Mouse (Mus musculus) stomach, embryonic 14.5 days (tissue): Measurements from ENCODE around the gene Meis1. TPM values are rescaled to one million over a fixed set of nuclear protein-coding genes. Genes with fewer than 3 reads are reported as not detected.
A peak's percentile ranks its signal among the peaks of the same experiment; 100 is the strongest.

ENCODE experiments used
- ATAC-seq: fragments of 200-750 bp; cut with Nextera tagmentation; 2 replicates; pipeline ENCODE4 v1.8.0; 2017; ENCODE audit warnings: low read depth, moderate TSS enrichment; ENCODE audit not compliant: insufficient number of reproducible peaks, insufficient read depth, low FRiP score
- H3K27ac ChIP-seq: fragments of 300-500 bp; sonication (generic); 2 replicates; pipeline ENCODE4 v1.5.1; 2014; ENCODE audit warnings: mild to moderate bottlenecking, low read length, moderate library complexity, mixed read lengths
- H3K27me3 ChIP-seq: fragments of 300-500 bp; sonication (generic); 2 replicates; pipeline ENCODE4 v1.6.1; 2014; ENCODE audit warnings: low read length, control low read depth, mixed read lengths; ENCODE audit not compliant: control insufficient read depth, insufficient read depth
- H3K36me3 ChIP-seq: fragments of 300-500 bp; sonication (generic); 2 replicates; pipeline ENCODE4 v1.6.1; 2014; ENCODE audit warnings: mild to moderate bottlenecking, control low read depth, low read length, moderate library complexity, mixed read lengths; ENCODE audit not compliant: control insufficient read depth, insufficient read depth
- H3K4me1 ChIP-seq: fragments of 300-500 bp; sonication (generic); 2 replicates; pipeline ENCODE4 v1.6.1; 2014; ENCODE audit warnings: low read length, control low read depth, mixed read lengths; ENCODE audit not compliant: control insufficient read depth, insufficient read depth
- H3K4me2 ChIP-seq: fragments of 300-500 bp; sonication (generic); replicated peaks from 2 replicates; pipeline ENCODE4 v1.6.1; 2014; ENCODE audit warnings: low read depth, low read length, control low read depth
- H3K4me3 ChIP-seq: fragments of 300-500 bp; sonication (generic); 2 replicates; pipeline ENCODE4 v1.5.1; 2014; ENCODE audit warnings: low read depth, low read length, control low read depth
- H3K9ac ChIP-seq: fragments of 300-500 bp; sonication (generic); replicated peaks from 2 replicates; pipeline ENCODE4 v1.6.1; 2014; ENCODE audit warnings: low read depth, mild to moderate bottlenecking, control low read depth, low read length, moderate library complexity, mixed read lengths
- H3K9me3 ChIP-seq: fragments of 300-500 bp; sonication (generic); 2 replicates; pipeline ENCODE4 v1.6.1; 2016; ENCODE audit warnings: low read depth, low read length, control low read depth; ENCODE audit not compliant: control insufficient read depth
- WGBS: fragments of 180-500 bp; shearing (Covaris S2); extraction: QIAGEN DNeasy Blood & Tissue Kit; methylation state at CpG from one replicate; pipeline ENCODE4 v1.1.7; 2014; 5-methylcytosine and 5-hydroxymethylcytosine counted together
- polyA plus RNA-seq: library from polyadenylated mRNA; unstranded; fragments of >200 nt; fragmentation: Nextera tagmentation; extraction: Ambion mirVana; gene quantifications from 2 replicates; pipeline ENCODE4 v1.2.1, GENCODE M21; 2014

The Meis1 gene
- polyA plus RNA-seq, 1 experiment from 2014 or later: 155 TPM

DNA sequence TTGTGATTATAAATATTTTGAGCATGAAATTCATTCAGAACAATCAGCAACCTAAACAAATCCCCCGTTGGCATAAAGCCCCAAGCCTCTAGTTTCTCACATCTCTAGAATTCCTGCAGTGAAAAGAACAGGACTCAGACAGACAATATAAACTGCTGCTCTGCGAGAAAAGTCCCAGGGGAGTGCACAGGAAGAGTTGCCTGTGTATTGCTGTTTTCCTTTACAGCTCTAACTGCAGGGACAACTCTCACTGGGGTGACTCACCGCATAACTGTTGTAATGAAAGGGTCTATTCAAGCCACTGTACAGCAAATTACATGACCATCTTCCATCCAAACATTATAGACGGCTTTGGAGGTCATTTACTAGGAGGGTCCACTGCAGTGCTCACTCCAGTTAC, 77.9 kb downstream of the Meis1 start:
- no peaks in the 10 kb centered on the region for H3K27me3 ChIP-seq
- no peak overlapping the region for H3K27ac ChIP-seq
- no peak overlapping the region for H3K4me2 ChIP-seq
- H3K9me3 ChIP-seq: no peaks in the 10 kb centered on the region
- peaks cover 32% of the 10 kb centered on the region for H3K4me1 ChIP-seq
- H3K9ac ChIP-seq: no peak overlapping the region
- no peak overlapping the region for H3K4me3 ChIP-seq
- ATAC-seq: no peak
- H3K36me3 ChIP-seq: peaks cover 16% of the 10 kb centered on the region; the same call in 1 of the 2 replicates
- 48% methylated on average over 4 of the region's 4 CpGs for WGBS

DNA sequence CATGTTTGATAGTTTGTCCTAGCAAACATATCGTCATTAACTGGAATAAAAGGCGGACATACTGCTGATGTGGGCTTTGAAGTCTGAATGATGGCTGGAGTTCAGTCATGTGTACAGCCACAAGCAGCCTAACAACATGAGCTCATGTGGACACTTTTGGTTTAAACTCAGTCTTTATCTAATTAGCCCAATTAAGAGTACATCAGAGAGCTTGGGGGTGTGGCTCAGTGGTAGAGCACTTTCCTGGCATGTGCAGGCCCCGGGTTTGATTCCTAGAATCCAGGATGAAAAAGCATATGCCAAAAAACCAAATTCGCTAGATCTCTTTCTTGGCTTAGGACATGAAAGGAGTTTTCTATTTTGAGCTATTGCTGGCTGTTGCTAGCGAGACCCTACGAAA, 83.9 kb downstream of the Meis1 start:
- H3K9ac ChIP-seq: no peak overlapping the region
- no peaks in the 10 kb centered on the region for H3K9me3 ChIP-seq
- no peak for ATAC-seq
- H3K36me3 ChIP-seq: peaks cover 31% of the 10 kb centered on the region
- no peak overlapping the region for H3K4me2 ChIP-seq
- no peak overlapping the region for H3K27ac ChIP-seq
- no peak overlapping the region for H3K4me3 ChIP-seq
- H3K4me1 ChIP-seq: peaks cover 21% of the 10 kb centered on the region
- no peaks in the 10 kb centered on the region for H3K27me3 ChIP-seq
- WGBS: 71% methylated on average over 6 of the region's 6 CpGs

DNA sequence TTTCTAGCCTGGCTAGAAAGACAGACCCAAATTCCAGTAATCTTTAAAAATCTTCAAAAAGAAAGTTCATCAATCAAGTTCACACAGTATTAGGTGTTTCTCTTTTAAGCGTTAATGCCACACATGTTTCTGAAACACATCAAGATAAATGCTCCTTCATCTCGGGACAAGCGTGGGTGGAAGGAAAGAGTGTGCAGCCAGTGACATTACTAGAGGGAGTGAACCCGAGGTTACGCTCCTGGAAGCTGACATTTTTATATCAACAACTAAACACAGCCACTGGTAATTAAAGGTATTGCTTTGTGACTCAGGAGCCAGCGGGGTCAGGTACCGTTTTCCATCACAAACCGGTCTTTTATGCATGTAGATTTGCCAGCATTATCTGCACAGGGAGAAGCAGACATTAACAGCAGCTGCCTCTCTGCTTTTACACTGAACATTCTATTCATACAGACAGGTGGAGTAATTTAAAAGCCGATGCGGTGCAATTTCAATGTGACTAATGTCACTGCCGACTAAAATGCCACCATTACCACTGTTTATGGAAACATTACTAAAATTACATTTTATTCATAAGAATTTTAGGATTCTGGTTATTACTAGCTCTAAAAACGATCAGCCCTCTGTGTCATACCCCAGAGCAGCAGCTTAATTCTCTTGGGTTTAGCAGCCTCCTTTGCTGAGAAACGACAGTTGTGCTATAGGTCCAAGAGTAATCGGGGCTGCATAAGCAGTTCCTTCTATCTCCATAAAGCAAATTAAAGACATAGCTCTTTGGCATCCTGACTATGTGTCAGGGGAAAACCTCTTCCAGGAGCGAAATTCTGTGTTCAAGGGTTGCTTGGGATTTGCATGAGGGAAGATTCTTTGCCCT, 87.5 kb downstream of the Meis1 start:
- H3K9me3 ChIP-seq: no peaks in the 10 kb centered on the region
- no peaks in the 10 kb centered on the region for H3K27me3 ChIP-seq
- peaks cover 23% of the 10 kb centered on the region for H3K36me3 ChIP-seq
- H3K4me2 ChIP-seq: no peak overlapping the region
- no peak overlapping the region for H3K9ac ChIP-seq
- H3K4me1 ChIP-seq: peaks cover 26% of the 10 kb centered on the region
- WGBS: 18% methylated on average over 15 of the region's 15 CpGs
- peak; percentile 8; the same call in 1 of the 2 replicates for ATAC-seq
- H3K4me3 ChIP-seq: no peak overlapping the region
- H3K27ac ChIP-seq: peak overlapping the region; percentile 64

DNA sequence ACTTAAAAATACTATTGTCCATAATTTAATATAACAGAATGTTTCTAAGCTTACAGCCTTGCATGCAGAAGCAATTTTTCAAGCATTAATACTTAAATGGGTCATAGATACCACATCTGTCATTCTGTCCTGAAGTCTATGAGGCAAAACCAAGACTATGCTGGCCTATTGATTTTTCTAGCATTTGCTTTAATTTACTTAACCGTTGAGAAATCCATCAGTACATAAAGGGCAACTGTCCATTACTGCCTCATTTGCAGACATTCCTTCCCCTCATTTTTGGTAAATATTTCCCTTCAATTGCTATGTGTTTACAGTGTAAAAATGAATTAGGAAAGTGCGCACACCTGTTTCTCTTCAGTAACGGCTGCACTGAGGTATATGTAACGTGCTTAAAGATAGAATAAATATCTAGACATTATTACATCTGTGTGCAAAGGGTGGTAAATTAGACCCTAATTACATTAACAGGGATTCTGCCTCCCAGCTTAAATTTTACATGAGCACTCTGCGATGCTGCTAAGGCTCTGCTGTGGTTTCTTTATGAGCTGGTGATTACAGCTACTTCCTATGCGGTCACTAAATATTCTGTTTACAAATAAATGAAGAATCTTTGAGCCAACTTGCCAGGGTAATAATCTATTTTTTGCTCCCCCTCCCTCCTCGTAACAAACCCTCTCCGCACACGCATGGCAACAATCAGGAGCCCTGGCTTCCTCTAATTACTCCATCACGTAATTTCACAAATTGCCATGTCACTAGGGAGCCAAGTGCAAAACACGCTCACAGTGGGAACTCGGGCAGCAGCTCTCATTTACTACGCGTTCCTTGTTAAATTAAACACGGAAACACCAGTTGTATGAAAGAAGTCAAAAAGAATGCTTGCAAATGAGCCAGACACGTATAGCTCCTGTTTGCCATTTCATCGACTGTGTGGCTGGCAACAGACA, 88.7 kb downstream of the Meis1 start:
- ATAC-seq: no peak
- WGBS: 40% methylated on average over 17 of the region's 17 CpGs
- peak overlapping the region; percentile 64; the same call in 1 of the 2 replicates for H3K27ac ChIP-seq
- no peaks in the 10 kb centered on the region for H3K27me3 ChIP-seq
- H3K9me3 ChIP-seq: no peaks in the 10 kb centered on the region
- H3K4me3 ChIP-seq: no peak overlapping the region
- no peak overlapping the region for H3K4me2 ChIP-seq
- peaks cover 17% of the 10 kb centered on the region for H3K36me3 ChIP-seq
- no peak overlapping the region for H3K9ac ChIP-seq
- peaks cover 26% of the 10 kb centered on the region for H3K4me1 ChIP-seq

DNA sequence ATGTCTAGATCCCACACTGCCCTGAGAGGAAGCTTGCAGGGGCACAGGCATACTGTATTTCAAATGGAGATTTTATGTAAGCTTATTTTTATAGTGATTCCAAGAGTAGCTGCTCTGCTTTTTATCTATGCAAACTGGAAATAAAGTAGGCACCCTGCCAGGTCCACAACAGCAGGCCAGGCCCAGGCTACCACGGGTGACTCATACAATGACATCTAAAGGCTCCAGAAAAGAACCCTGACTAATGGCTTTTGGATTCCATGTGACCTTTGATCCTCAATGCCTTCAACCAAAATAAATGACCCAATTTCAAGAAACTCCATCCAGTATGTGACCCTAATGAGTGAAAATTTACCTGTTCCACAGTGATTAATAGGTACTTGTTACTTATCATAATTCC, 91.4 kb downstream of the Meis1 start:
- no peaks in the 10 kb centered on the region for H3K27me3 ChIP-seq
- H3K36me3 ChIP-seq: peaks cover 10% of the 10 kb centered on the region; the same call in 1 of the 2 replicates
- H3K4me2 ChIP-seq: no peak overlapping the region
- peak; percentile 64 for ATAC-seq
- no peak overlapping the region for H3K9ac ChIP-seq
- no peaks in the 10 kb centered on the region for H3K9me3 ChIP-seq
- peak overlapping the region; percentile 72; the same call in 1 of the 2 replicates for H3K27ac ChIP-seq
- WGBS: 3% methylated on average over 1 of the region's 1 CpGs
- peaks cover 26% of the 10 kb centered on the region for H3K4me1 ChIP-seq
- no peak overlapping the region for H3K4me3 ChIP-seq

GRCm38 (mm10) chr11:18926798-18927197, 92.0 kb downstream of the Meis1 start:
- ATAC-seq: peak; percentile 66; the same call in 1 of the 2 replicates
- H3K27me3 ChIP-seq: no peaks in the 10 kb centered on the region

GRCm38 (mm10) chr11:18924583-18925334, 94.0 kb downstream of the Meis1 start:
- H3K4me1 ChIP-seq: peaks cover 6% of the 10 kb centered on the region; the same call in 1 of the 2 replicates
- peaks cover 14% of the 10 kb centered on the region; the same call in 1 of the 2 replicates for H3K36me3 ChIP-seq
- H3K4me2 ChIP-seq: no peak overlapping the region
- WGBS: 66% methylated on average over 2 of the region's 2 CpGs
- ATAC-seq: no peak
- no peak overlapping the region for H3K9ac ChIP-seq
- H3K27me3 ChIP-seq: no peaks in the 10 kb centered on the region
- no peak overlapping the region for H3K4me3 ChIP-seq
- no peak overlapping the region for H3K27ac ChIP-seq
- no peaks in the 10 kb centered on the region for H3K9me3 ChIP-seq

More at GRCm38 (mm10) chr11:18926798-18927197, 92.0 kb downstream of the Meis1 start:
- peaks cover 26% of the 10 kb centered on the region for H3K4me1 ChIP-seq
- H3K27ac ChIP-seq: peak overlapping the region; percentile 72; the same call in 1 of the 2 replicates
- 15% methylated on average over 2 of the region's 2 CpGs for WGBS
- peaks cover 11% of the 10 kb centered on the region; the same call in 1 of the 2 replicates for H3K36me3 ChIP-seq
- no peak overlapping the region for H3K9ac ChIP-seq
- H3K9me3 ChIP-seq: no peaks in the 10 kb centered on the region
- no peak overlapping the region for H3K4me3 ChIP-seq
- no peak overlapping the region for H3K4me2 ChIP-seq
